Mouse (Mus musculus): ENCODE results near the gene Itsn1.

GRCm38 (mm10) chr16:91918461-91918860 lies 189.4 kb downstream of the Itsn1 start:
- TF ChIP-seq POLR2A (IDR thresholded peaks at IDR 0.05; ENCODE audit: insufficient read depth, low read depth, low read length) (no peak), CTCF (IDR thresholded peaks at IDR 0.05; ENCODE audit: insufficient read depth, low read depth, low read length) (no peak)
